Mouse (Mus musculus) CH12.LX (cell line): ENCODE results near the gene Rcn1. TPM values are rescaled to one million over a fixed set of nuclear protein-coding genes. Genes with fewer than 3 reads are reported as not detected.

Experiments
- DNase-seq: peaks from one replicate; pipeline ENCODE4 v3.0.0-alpha.2; 2013; ENCODE audit errors: extremely low read depth
- H3K27ac ChIP-seq: 2 replicates; pipeline ENCODE4 v1.5.1; 2012; ENCODE audit warnings: low read depth, mild to moderate bottlenecking, control low read depth, moderate library complexity; ENCODE audit not compliant: insufficient read depth
- H3K27me3 ChIP-seq: replicated peaks from 2 replicates; pipeline ENCODE3; 2012; ENCODE audit warnings: inconsistent platforms
- H3K36me3 ChIP-seq, 2 experiments: replicated peaks in 1 of 2; 2 replicates each; pipeline versions ENCODE3 to v1.6.1; 2012; ENCODE audit warnings: inconsistent platforms in 1 of 2, low read length in 1 of 2, mild to moderate bottlenecking in 1 of 2, mixed read lengths in 1 of 2, moderate library complexity in 1 of 2; ENCODE audit not compliant: control insufficient read depth in 1 of 2, insufficient read depth in 1 of 2
- H3K4me1 ChIP-seq, 2 experiments: 2 replicates each; pipeline ENCODE4 v1.6.1; 2012; ENCODE audit warnings: inconsistent platforms in 1 of 2, moderate library complexity in 1 of 2; ENCODE audit not compliant: insufficient read depth in 2 of 2, control insufficient read depth in 1 of 2
- H3K4me2 ChIP-seq: 2 replicates; pipeline ENCODE4 v1.6.1; 2012; ENCODE audit warnings: low read depth, mild to moderate bottlenecking, control low read depth; ENCODE audit not compliant: poor library complexity, insufficient read depth, severe bottlenecking
- H3K4me3 ChIP-seq, 3 experiments: fragments of 150-350 bp in 1 of 3; sonication (generic) in 1 of 3; replicated peaks in 1 of 3; 2 replicates each; pipeline versions ENCODE3 to v1.5.1; 2011 to 2012; ENCODE audit warnings: low read depth in 2 of 3, low read length in 2 of 3, mild to moderate bottlenecking in 2 of 3, moderate library complexity in 2 of 3, control low read depth in 1 of 3, improper control_type of control experiment in 1 of 3, inconsistent platforms in 1 of 3, mixed read lengths in 1 of 3; ENCODE audit not compliant: poor library complexity in 1 of 3
- H3K79me2 ChIP-seq: replicated peaks from 2 replicates; pipeline ENCODE4 v1.6.1; 2012; ENCODE audit warnings: mild to moderate bottlenecking, moderate library complexity; ENCODE audit not compliant: control insufficient read depth, poor library complexity, insufficient read depth, severe bottlenecking; ENCODE audit errors: extremely low read depth
- H3K9ac ChIP-seq: 2 replicates; pipeline ENCODE4 v1.6.1; 2012; ENCODE audit warnings: low read depth, mild to moderate bottlenecking, control low read depth, moderate library complexity; ENCODE audit not compliant: insufficient read depth
- H3K9me3 ChIP-seq: replicated peaks from 2 replicates; pipeline ENCODE3; 2012; ENCODE audit warnings: low read length, inconsistent platforms, mixed read lengths
- CHD1 ChIP-seq: IDR thresholded peaks from 2 replicates; pipeline ENCODE4 v1.6.1; 2012; ENCODE audit warnings: low read depth, low read length, improper control_type of control experiment, inconsistent platforms
- CHD2 ChIP-seq: IDR thresholded peaks from 2 replicates; pipeline ENCODE4 v1.6.1; 2011; ENCODE audit warnings: low read length, improper control_type of control experiment
- CTCF ChIP-seq, 2 experiments: IDR thresholded peaks in 1 of 2; conservative IDR thresholded peaks in 1 of 2; 2 replicates each; pipeline ENCODE4 v1.5.1; 2011 to 2012; ENCODE audit warnings: low read depth in 2 of 2, low read length in 2 of 2, improper control_type of control experiment in 1 of 2, inconsistent platforms in 1 of 2, mild to moderate bottlenecking in 1 of 2, moderate library complexity in 1 of 2
- E2F4 ChIP-seq: IDR thresholded peaks from 2 replicates; pipeline ENCODE4 v1.6.1; 2011; ENCODE audit warnings: low read depth, low read length, improper control_type of control experiment; ENCODE audit not compliant: insufficient replicate concordance
- ELF1 ChIP-seq: IDR thresholded peaks from 2 replicates; pipeline ENCODE4 v1.6.1; 2014; ENCODE audit warnings: low read depth, mild to moderate bottlenecking, inconsistent platforms, low read length, improper control_type of control experiment
- EP300 ChIP-seq: IDR thresholded peaks from 2 replicates; pipeline ENCODE4 v1.6.1; 2011; ENCODE audit warnings: low read length, improper control_type of control experiment
- GABPA ChIP-seq: IDR thresholded peaks from 2 replicates; pipeline ENCODE4 v1.6.1; 2012; ENCODE audit warnings: low read depth, low read length, improper control_type of control experiment, inconsistent platforms; ENCODE audit not compliant: insufficient replicate concordance
- HCFC1 ChIP-seq: IDR thresholded peaks from 2 replicates; pipeline ENCODE4 v1.6.1; 2012; ENCODE audit warnings: low read depth, mild to moderate bottlenecking, inconsistent platforms, low read length, improper control_type of control experiment
- KAT2A ChIP-seq: IDR thresholded peaks from 2 replicates; pipeline ENCODE4 v1.6.1; 2012; ENCODE audit warnings: low read length, improper control_type of control experiment, inconsistent platforms; ENCODE audit not compliant: insufficient replicate concordance
- MAZ ChIP-seq: IDR thresholded peaks from 2 replicates; pipeline ENCODE4 v1.6.1; 2012; ENCODE audit warnings: low read depth, mild to moderate bottlenecking, inconsistent platforms, low read length, improper control_type of control experiment, moderate library complexity
- NELFE ChIP-seq: IDR thresholded peaks from 2 replicates; pipeline ENCODE4 v1.6.1; 2011; ENCODE audit warnings: low read depth, low read length, improper control_type of control experiment
- POLR2A ChIP-seq: IDR thresholded peaks from 2 replicates; pipeline ENCODE4 v1.6.1; 2011; ENCODE audit warnings: low read depth, mild to moderate bottlenecking, improper control_type of control experiment, low read length
- RAD21 ChIP-seq: IDR thresholded peaks from 2 replicates; pipeline ENCODE4 v1.6.1; 2011; ENCODE audit warnings: low read depth, mild to moderate bottlenecking, low read length, improper control_type of control experiment, moderate library complexity
- RCOR1 ChIP-seq: conservative IDR thresholded peaks from 2 replicates; pipeline ENCODE4 v1.6.1; 2012; ENCODE audit warnings: low read depth, mild to moderate bottlenecking, inconsistent platforms, low read length, improper control_type of control experiment
- SIN3A ChIP-seq: IDR thresholded peaks from 2 replicates; pipeline ENCODE4 v1.6.1; 2012; ENCODE audit warnings: low read length, improper control_type of control experiment, inconsistent platforms
- TBP ChIP-seq: conservative IDR thresholded peaks from 2 replicates; pipeline ENCODE4 v1.6.1; 2011; ENCODE audit warnings: low read depth, low read length, improper control_type of control experiment
- ZKSCAN1 ChIP-seq: IDR thresholded peaks from 2 replicates; pipeline ENCODE4 v1.6.1; 2012; ENCODE audit warnings: low read depth, inconsistent platforms, low read length, improper control_type of control experiment, borderline replicate concordance
- ZMIZ1 ChIP-seq: IDR thresholded peaks from 2 replicates; pipeline ENCODE4 v1.6.1; 2012; ENCODE audit warnings: low read depth, mild to moderate bottlenecking, inconsistent platforms, low read length, improper control_type of control experiment
- dilution Hi-C: fragments of 300-500 bp; cut with MboI; formaldehyde crosslinking; loops from 2 replicates; pipeline ENCODE4 v1.14.3; 2020; ENCODE audit warnings: low sequenced_read_pairs; ENCODE audit not compliant: extremely low pct_unique_long_range_greater_than_20kb, extremely low pct_ligation_motif_present
- in situ Hi-C: fragments of 300-500 bp; cut with MboI; formaldehyde crosslinking; loops from 3 replicates; pipeline ENCODE4 v1.14.3; 2019; ENCODE audit warnings: low sequenced_read_pairs, low pct_ligation_motif_present, low pct_unique_long_range_greater_than_20kb, mixed read lengths
- polyA plus RNA-seq: library from polyadenylated mRNA; unstranded; fragments of >175 nt; gene quantifications from 2 replicates; pipeline ENCODE4 v1.2.1, GENCODE M21; 2012; ENCODE audit warnings: low read depth; ENCODE audit not compliant: insufficient read length
- total RNA-seq, 2 experiments: library from RNA; depleted of rRNA; stranded (reverse); fragments of 300-350 nt in 1 of 2; fragments of >200 nt in 1 of 2; gene quantifications; 2 replicates each; pipeline ENCODE4 v1.2.3; 2012 to 2014

The Rcn1 gene
- total and polyA plus RNA-seq, 3 experiments = 10.5 to 23.4 (median 22.8) TPM

GRCm38 (mm10) chr2:105427447-105427846 lies 28.3 kb upstream of the Rcn1 start:
- Histone ChIP-seq H3K4me3 (no peak overlapping the region), H3K36me3 (no peaks in the 10 kb centered on the region), H3K27me3 (peaks cover 1% of the 10 kb centered on the region), H3K9me3 (no peaks in the 10 kb centered on the region), H3K4me1 (no peaks in the 10 kb centered on the region), H3K9ac (no peak overlapping the region), H3K79me2 (no peaks in the 10 kb centered on the region), H3K27ac (no peak overlapping the region), H3K4me2 (no peak overlapping the region; the same call in 1 of the 2 replicates)
- DNase-seq = no peak
- no peak for TF ChIP-seq KAT2A
- dilution Hi-C loops (no loop called here), in situ Hi-C loops (loop anchor here (5.0 kb wide), 1 partner anchor 90 kb away; no protein-coding TSS in a partner anchor)

- TF ChIP-seq E2F4 (no peak), KAT2A (no peak), ZKSCAN1 (no peak), RAD21 (no peak), RCOR1 (no peak), ZMIZ1 (no peak), NELFE (no peak), POLR2A (no peak), HCFC1 (no peak), SIN3A (no peak), TBP (no peak), EP300 (no peak), GABPA (no peak), MAZ (no peak), CTCF (conservative IDR thresholded peaks at IDR 0.05 in 1 of 2, IDR thresholded peaks at IDR 0.05 in 1 of 2; ENCODE audit: low read depth in 2 of 2, low read length in 2 of 2) (no peak), ELF1 (no peak), CHD1 (no peak), CHD2 (no peak)
- TF ChIP-seq, all 38 proteins: peak for 0
- Histone ChIP-seq H3K36me3 (no peaks in the 10 kb centered on the region), H3K27me3 (no peaks in the 10 kb centered on the region), H3K4me2 (no peak overlapping the region), H3K27ac (no peak overlapping the region), H3K9ac (no peak overlapping the region), H3K4me3 (no peak overlapping the region), H3K4me1 (peaks cover 4 to 26% of the 10 kb centered on the region in 2 experiments), H3K79me2 (no peaks in the 10 kb centered on the region), H3K9me3 (peaks cover 6% of the 10 kb centered on the region)
- dilution Hi-C loops = no loop called here
- no peak for DNase-seq
- in situ Hi-C loops = no loop called here
Measured at GRCm38 (mm10) chr2:105418629-105419227, 19.6 kb upstream of the Rcn1 start.
